Comparison of ENCODE assay signal across 9 mouse cellular contexts in the genomic region with DNA sequence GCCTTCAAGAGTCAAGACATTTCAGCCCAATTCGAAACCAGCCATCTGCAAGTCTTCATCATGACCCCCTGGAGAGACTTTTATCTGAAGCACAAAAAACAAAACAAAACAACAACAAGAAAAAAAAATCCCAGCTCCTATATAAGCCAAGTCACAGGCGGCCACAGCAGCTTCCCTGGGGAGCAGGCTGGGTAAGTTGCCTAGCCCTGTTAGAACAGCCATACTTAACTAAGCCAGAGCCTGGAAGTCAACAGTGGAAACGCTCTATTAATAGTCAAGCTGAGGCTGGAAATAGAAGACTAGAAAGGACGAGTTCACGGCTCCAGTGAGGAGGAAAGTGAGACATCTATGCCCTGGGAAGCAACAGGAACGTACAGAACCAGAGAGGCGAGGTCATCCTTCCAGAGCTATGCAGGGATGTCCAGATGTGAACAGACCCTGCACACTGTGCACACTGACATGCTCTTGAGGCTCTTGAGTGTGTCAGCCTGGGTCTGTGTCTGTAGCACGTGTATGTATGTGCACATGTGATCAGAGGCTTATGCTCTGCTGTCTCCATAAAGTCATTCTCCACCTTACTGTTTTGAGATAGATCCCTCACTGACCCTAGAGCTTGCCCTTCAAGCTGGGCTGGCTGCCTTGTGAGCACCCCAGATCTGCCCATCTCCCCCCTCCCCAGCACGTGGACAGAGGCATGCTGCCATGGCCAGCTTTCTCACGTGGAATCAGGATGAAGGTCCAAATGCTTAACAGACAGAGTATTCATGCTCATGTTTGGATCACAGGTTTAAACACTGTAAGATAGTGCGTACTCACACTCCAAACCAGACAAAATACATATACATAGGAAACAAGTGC. TPM values are rescaled to one million over a fixed set of nuclear protein-coding genes. Genes with fewer than 3 reads are reported as not detected.
DNase-seq lines count a peak whose midpoint lies in the region; ATAC-seq and TF ChIP-seq lines count a peak whose summit lies in the region.
"Had no signal": no experiment of that assay in that cellular context is flagged by ENCODE, and none has a peak within 500 bp of the region (broad histone marks: within the 10 kb centered on the region; RNA-seq: fewer than 3 reads in every experiment).

No protein-coding gene starts in this region.

- H3K27me3 ChIP-seq in heart, embryonic 15.5 days: no peaks in the 10 kb centered on the region
- H3K27me3 ChIP-seq: embryonic facial prominence, embryonic 12.5 days had no signal

- H3K9me3 ChIP-seq in heart, embryonic 15.5 days (replicated peaks): no peaks in the 10 kb centered on the region
- H3K9me3 ChIP-seq: embryonic facial prominence, embryonic 12.5 days had no signal

- intact Hi-C loops in gastrocnemius, postnatal 14 days (cut with DNase I; ENCODE audit: low total_unique reads): no loop called here
- intact Hi-C loops in left cerebral cortex, postnatal 25 days (cut with DNase I): no loop called here

- peak overlapping the region; percentile 32 for H3K4me2 ChIP-seq in heart, embryonic 15.5 days
- H3K4me2 ChIP-seq: embryonic facial prominence, embryonic 12.5 days had no signal

- TF ChIP-seq CTCF in layer of hippocampus, adult 2 months (conservative IDR thresholded peaks at IDR 0.05): no peak

- H3K9ac ChIP-seq in heart, embryonic 15.5 days: no peak overlapping the region
- H3K9ac ChIP-seq: embryonic facial prominence, embryonic 12.5 days had no signal

- ATAC-seq in heart, embryonic 15.5 days (replicated peaks; ENCODE audit: insufficient number of reproducible peaks, insufficient read depth, low FRiP score, low read depth): peak; percentile 53; the same call in 1 of the 2 replicates
- ATAC-seq in granulocyte monocyte progenitor cell, adult 5-6 weeks (replicated peaks; ENCODE audit: poor library complexity, severe bottlenecking): no peak

- no peak for DNase-seq in layer of hippocampus, adult 2 months (ENCODE audit: low spot score in 2 of 2)
- DNase-seq in layer of hippocampus, postnatal 36 days: no peak
- DNase-seq in gastrocnemius, postnatal 14 days: peak; percentile 44
- DNase-seq in kidney, postnatal 25 days: peak; percentile 42 to 68
- no peak for DNase-seq in left cerebral cortex, postnatal 25 days (ENCODE audit: low spot score in 2 of 2)
- DNase-seq: liver had no signal

- H3K4me3 ChIP-seq in layer of hippocampus, adult 2 months: no peak overlapping the region
- no peak overlapping the region for H3K4me3 ChIP-seq in heart, embryonic 15.5 days
- H3K4me3 ChIP-seq: embryonic facial prominence, embryonic 12.5 days had no signal

- no peaks in the 10 kb centered on the region for H3K36me3 ChIP-seq in heart, embryonic 15.5 days
- H3K36me3 ChIP-seq: embryonic facial prominence, embryonic 12.5 days had no signal

- peak overlapping the region; percentile 54 for H3K27ac ChIP-seq in layer of hippocampus, adult 2 months
- H3K27ac ChIP-seq in heart, embryonic 15.5 days: peak overlapping the region; percentile 78
- H3K27ac ChIP-seq: embryonic facial prominence, embryonic 12.5 days had no signal

- 26% methylated on average over 11 of the region's 11 CpGs for WGBS in heart, embryonic 15.5 days

- H3K4me1 ChIP-seq in heart, embryonic 15.5 days (replicated peaks): peaks cover 45% of the 10 kb centered on the region

RNA-seq across cellular contexts. Expression of a gene that starts 36.6 kb away (rescaled TPM):
- 10 to 100 TPM; 29.2 to 30.5 TPM for total RNA-seq in layer of hippocampus, adult 2 months (2021)
- 10 to 100 TPM; 28.7 to 29.9 TPM for total RNA-seq in layer of hippocampus, postnatal 36 days (2021)
- 10 to 100 TPM; 11.0 to 13.1 TPM for total RNA-seq in gastrocnemius, postnatal 14 days (2021)
- polyA plus RNA-seq in heart, embryonic 15.5 days (2015; fragmentation: Nextera tagmentation; extraction: Ambion mirVana): 11.3 and 13.8 TPM in 2 replicates
- 2.0 and 5.9 TPM in 2 replicates for total RNA-seq in granulocyte monocyte progenitor cell, adult 5-6 weeks (2014; fragmentation: Nextera tagmentation)
- 3.4 and 4.6 TPM in 2 replicates for total RNA-seq in granulocyte monocyte progenitor cell, adult 5-6 weeks (2017)
- 10 to 100 TPM; 33.2 to 36.9 TPM for total RNA-seq in left cerebral cortex, postnatal 25 days (2021)

Comparison
In these comparisons a context has a peak if more than half of its experiments do, and no peak if none do; other contexts are left out.
1. DNase-seq: peak in gastrocnemius, postnatal 14 days (single experiment) and kidney, postnatal 25 days (2 of 2); none in layer of hippocampus, adult 2 months (0 of 2), layer of hippocampus, postnatal 36 days (0 of 2) and left cerebral cortex, postnatal 25 days (0 of 2).